Mouse (Mus musculus) right cerebral cortex, postnatal 14 days (tissue): ENCODE measurements around the gene Dlgap4.

Experiments used
- DNase-seq: peaks from one replicate; pipeline ENCODE4 v3.0.0; 2022

Dlgap4 gene

GRCm38 (mm10) chr2:156620874-156621273 lies 7.4 kb downstream of the Dlgap4 start:
- no peak for DNase-seq

- DNase-seq: peak; percentile 57
Observed at GRCm38 (mm10) chr2:156621449-156621848, 7.9 kb downstream of the Dlgap4 start.

- DNase-seq: no peak
Observed at GRCm38 (mm10) chr2:156622192-156622591, 8.7 kb downstream of the Dlgap4 start.

GRCm38 (mm10) chr2:156623246-156623645 lies 9.7 kb downstream of the Dlgap4 start:
- no peak for DNase-seq

- no peak for DNase-seq
Observed at GRCm38 (mm10) chr2:156625307-156625706, 11.8 kb downstream of the Dlgap4 start.

GRCm38 (mm10) chr2:156626119-156626518 lies 12.6 kb downstream of the Dlgap4 start:
- DNase-seq: no peak

- no peak for DNase-seq
Observed at GRCm38 (mm10) chr2:156626544-156626943, 13.0 kb downstream of the Dlgap4 start.

GRCm38 (mm10) chr2:156627917-156628316 lies 14.4 kb downstream of the Dlgap4 start:
- DNase-seq: no peak

GRCm38 (mm10) chr2:156630288-156630687 lies 16.8 kb downstream of the Dlgap4 start:
- no peak for DNase-seq

GRCm38 (mm10) chr2:156632721-156633120 lies 19.2 kb downstream of the Dlgap4 start:
- no peak for DNase-seq

- no peak for DNase-seq
Observed at GRCm38 (mm10) chr2:156635091-156635490, 21.6 kb downstream of the Dlgap4 start.

- no peak for DNase-seq
Observed at GRCm38 (mm10) chr2:156641141-156641540, 27.6 kb downstream of the Dlgap4 start.

GRCm38 (mm10) chr2:156642931-156643330 lies 29.4 kb downstream of the Dlgap4 start:
- no peak for DNase-seq

GRCm38 (mm10) chr2:156643406-156643805 lies 29.9 kb downstream of the Dlgap4 start:
- DNase-seq: no peak

GRCm38 (mm10) chr2:156645145-156645544 lies 31.6 kb downstream of the Dlgap4 start:
- no peak for DNase-seq

GRCm38 (mm10) chr2:156646877-156647276 lies 33.4 kb downstream of the Dlgap4 start:
- no peak for DNase-seq

- peak; percentile 51 for DNase-seq
Observed at GRCm38 (mm10) chr2:156648042-156648441, 34.5 kb downstream of the Dlgap4 start.

- no peak for DNase-seq
Observed at GRCm38 (mm10) chr2:156649450-156649849, 35.9 kb downstream of the Dlgap4 start.

- no peak for DNase-seq
Observed at GRCm38 (mm10) chr2:156651019-156651418, 37.5 kb downstream of the Dlgap4 start.

- no peak for DNase-seq
Observed at GRCm38 (mm10) chr2:156652841-156653240, 39.3 kb downstream of the Dlgap4 start.

GRCm38 (mm10) chr2:156654148-156654547 lies 40.6 kb downstream of the Dlgap4 start:
- no peak for DNase-seq

GRCm38 (mm10) chr2:156655626-156656025 lies 42.1 kb downstream of the Dlgap4 start:
- no peak for DNase-seq

- no peak for DNase-seq
Observed at GRCm38 (mm10) chr2:156657522-156657921, 44.0 kb downstream of the Dlgap4 start.

GRCm38 (mm10) chr2:156658221-156658620 lies 44.7 kb downstream of the Dlgap4 start:
- no peak for DNase-seq

- DNase-seq: peak; percentile 75
Observed at GRCm38 (mm10) chr2:156658751-156659150, 45.2 kb downstream of the Dlgap4 start.

- no peak for DNase-seq
Observed at GRCm38 (mm10) chr2:156659981-156660380, 46.5 kb downstream of the Dlgap4 start.
